Mouse (Mus musculus) ovary, postnatal 14 days (tissue): Measurements from ENCODE around the gene Rubcnl.
A peak's percentile ranks its signal among the peaks of the same experiment; 100 is the strongest.

Experiments
- DNase-seq: peaks from one replicate; pipeline ENCODE4 v3.0.0; 2022; ENCODE audit warnings: low spot score

Rubcnl gene

GRCm38 (mm10) chr14:75015856-75016714, at the start of gene Rubcnl:
Gene Rubcnl, plus strand, starts transcription at chr14:75016027.
- peak; percentile 61 for DNase-seq

DNA sequence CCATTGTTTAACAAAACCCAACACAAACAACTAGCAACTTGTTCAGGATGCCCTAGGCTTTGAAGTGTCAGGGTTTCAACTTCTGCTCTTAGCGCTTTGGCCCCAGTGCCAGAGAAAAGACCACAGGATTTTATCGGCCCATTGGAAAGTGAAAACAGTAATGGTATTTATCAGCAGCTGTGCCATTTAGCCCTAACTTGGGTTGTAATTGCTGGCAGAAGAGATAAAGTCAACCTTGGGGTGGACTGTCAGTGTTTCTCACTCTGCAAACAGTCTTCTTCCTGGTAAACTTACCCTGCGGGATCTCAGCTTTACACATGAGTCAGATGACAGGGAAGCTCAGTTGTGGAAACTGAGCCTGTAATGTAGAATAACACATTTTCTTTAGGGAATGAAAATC, 43.6 kb upstream of the Rubcnl start:
- no peak for DNase-seq

DNA sequence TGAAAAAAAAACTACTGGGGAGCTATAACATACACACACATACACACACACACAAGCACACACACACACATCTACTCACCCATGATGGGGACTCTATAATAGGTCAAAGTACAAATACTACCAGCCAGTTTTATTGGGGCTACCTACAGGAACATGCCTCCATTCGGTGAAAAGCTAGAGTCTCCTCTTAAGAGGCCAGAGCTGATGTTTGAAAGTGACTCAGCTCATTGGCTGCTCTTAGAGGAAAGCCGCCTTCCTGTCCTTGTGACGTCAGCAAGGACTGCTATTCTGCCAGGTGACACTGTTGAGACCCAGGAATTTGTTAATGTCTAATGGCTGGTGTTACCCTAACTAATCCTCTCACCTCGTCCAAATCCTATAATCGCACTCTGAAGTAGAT, 43.1 kb upstream of the Rubcnl start:
- DNase-seq: no peak

DNA sequence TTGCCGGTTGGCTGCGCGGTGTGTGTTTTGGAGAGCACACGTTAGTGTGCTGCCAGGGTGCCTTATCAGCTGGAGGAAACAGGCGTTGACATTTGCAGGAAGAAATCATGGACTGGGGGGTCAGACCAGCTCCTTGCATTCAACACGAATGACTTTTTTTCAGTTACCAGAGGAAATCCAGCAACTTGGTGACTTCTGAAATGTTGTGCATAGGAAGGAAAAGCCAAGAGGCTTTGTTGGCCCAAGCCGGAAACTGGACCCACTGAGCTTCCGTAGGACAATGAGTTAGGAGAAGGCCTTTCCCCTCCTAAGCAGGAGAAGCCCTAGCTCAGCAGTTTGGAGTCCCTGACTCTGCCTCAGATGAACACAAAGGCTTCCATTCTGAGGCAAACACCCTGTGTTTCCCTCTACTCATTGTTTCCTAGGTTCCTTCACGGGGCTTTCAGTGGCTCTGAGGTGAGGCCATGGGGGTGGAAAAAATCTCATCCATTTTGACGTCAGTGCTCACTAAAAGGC, 41.6 kb upstream of the Rubcnl start:
- no peak for DNase-seq

DNA sequence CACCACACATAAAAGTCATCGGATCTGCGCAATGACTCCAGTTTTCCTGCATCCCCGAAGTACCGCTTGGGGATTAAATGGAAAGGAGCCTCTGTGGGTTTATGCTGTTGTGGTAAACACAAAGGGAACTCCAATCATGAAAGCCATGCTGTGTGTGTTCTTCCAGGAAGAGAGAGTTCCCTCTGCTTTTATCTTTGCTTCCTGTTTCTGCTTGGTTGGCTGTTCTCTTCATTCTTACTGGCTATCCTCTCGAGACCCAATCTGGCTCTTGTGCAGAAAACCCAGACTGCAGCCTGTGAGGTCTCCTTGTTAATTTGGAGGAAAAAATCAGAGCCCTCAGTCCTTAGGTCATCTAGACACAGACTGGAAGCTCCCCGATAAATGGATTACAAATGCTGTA, 38.9 kb upstream of the Rubcnl start:
- DNase-seq: no peak

DNA sequence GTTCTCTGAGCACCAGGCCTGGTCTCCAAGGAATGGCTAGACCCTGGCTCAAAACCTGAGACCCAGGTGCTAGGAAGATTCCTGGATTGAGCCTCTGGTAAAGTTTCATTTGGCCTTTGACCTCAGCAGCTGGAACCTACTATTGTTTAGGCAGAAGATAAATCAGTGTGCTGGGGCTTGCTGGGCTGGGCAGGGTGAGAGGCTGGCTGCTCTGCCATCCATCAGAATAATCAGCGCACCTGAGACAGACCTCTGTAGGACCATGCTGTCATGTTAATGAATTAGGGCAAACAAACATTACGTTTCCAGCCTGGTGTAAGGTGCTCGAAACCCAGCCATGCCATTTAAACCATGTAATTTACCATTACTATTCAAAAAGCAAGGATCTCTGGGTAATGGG, 34.8 kb upstream of the Rubcnl start:
- no peak for DNase-seq

DNA sequence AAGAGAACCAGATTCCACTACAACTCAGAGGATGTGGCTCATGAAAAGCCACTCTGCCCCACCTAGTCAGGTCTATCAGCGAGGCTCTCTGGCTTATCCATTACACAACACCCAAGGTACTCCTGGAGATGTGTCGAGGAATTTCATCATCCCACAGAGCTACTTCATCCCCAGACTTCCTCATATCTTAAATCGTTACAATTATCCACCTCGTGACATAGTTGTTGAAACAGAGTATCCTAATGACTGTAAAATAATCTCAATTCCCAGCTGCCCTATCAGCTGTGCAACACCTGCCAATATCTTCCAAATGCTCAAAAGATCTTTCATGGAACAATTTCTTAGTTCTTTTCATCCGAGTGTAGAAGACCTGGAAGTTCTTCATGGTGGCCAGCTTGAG, 32.7 kb upstream of the Rubcnl start:
- no peak for DNase-seq

DNA sequence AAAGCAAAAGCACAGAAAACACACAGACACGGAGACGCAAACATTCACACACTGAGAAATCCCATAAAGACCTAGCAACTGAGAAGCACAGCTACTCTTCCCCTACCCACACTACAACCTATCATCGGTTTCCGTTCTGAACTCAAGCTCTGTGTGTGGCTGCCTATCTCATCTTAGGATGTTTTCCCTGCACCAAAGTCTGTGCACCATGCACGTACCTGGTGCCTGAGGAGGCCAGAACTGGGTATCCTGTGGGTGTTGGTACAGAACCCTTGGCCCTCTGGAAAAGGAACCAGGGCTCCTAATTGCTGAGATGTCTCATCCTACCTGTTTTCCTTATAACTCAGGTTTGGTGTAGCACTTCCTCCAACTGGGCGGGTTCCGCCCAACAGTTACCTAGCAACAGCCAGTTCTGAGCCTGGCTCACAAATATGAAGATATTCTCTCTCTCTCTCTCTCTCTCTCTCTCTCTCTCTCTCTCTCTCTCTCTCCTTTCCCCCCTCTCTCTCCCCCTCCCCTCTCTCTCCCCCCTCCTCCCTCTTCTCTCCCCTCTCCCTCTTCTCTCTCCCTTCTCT, 30.9 kb upstream of the Rubcnl start:
- no peak for DNase-seq

- DNase-seq: no peak
Observed at GRCm38 (mm10) chr14:74985658-74986057, 30.2 kb upstream of the Rubcnl start.

GRCm38 (mm10) chr14:74986527-74986926, 29.3 kb upstream of the Rubcnl start:
- DNase-seq: no peak

GRCm38 (mm10) chr14:74989322-74989721, 26.5 kb upstream of the Rubcnl start:
- DNase-seq: no peak

DNA sequence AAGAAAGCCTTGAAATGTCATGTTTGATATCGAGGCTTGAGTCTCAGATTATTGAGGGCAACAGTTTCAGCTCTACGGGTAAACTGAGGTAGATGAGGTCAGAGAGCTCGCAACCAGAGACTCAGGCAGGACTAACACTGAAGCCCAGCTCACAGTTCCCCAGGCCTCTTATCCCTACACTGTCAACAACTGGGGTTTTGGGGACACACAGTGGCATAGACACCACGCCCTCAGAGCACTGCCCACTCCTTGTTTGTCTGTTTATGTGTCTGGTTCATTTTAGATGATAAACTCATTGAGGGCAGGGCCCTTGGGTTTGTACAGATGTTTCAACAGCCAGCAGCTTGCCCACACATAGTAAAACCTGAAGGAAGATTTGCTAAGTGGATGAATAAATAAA, 25.9 kb upstream of the Rubcnl start:
- DNase-seq: no peak

DNA sequence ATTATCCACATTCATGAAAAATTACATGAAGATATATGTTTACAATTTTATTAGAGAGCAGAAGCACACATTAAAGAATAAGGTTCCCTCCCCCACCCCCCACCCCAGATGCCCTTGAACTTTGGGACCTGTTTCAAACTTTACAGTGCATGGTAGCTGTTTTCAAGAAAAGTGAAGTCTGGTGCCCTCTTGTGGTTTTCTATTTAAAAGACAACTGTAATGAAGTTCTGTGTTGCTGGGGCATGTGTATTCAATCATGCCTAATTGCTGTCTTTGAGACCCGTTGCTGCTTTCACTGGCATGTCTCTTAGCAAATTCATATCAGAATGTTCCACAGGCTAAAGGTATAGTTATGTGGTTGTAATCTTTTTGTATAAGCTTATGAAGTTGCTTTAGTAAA, 25.3 kb upstream of the Rubcnl start:
- peak; percentile 14 for DNase-seq

- DNase-seq: no peak
Observed at GRCm38 (mm10) chr14:74996556-74996955, 19.3 kb upstream of the Rubcnl start.

DNA sequence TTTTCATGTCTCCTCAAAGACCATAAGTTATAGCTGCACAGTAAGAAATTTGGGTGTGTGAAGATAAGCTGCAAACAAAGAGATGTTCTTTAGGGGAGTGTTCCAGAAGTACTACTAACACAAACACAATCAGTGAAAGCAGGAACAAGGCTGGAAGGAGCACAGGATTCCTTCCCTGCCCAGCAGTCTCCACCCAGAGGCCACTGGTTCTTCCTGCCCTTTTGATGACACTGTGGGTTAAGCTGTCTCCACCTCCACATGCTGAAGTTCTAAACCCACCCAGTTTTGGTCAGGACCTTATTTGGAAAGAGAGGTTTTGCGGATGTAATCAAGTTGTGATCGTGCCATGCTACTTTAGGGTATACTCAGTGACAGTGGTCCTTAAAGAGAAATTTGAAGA, 18.8 kb upstream of the Rubcnl start:
- DNase-seq: no peak

GRCm38 (mm10) chr14:75001364-75001763, 14.5 kb upstream of the Rubcnl start:
- no peak for DNase-seq

GRCm38 (mm10) chr14:75003356-75003755, 12.5 kb upstream of the Rubcnl start:
- no peak for DNase-seq

GRCm38 (mm10) chr14:75005478-75006199, 10.2 kb upstream of the Rubcnl start:
- DNase-seq: no peak

DNA sequence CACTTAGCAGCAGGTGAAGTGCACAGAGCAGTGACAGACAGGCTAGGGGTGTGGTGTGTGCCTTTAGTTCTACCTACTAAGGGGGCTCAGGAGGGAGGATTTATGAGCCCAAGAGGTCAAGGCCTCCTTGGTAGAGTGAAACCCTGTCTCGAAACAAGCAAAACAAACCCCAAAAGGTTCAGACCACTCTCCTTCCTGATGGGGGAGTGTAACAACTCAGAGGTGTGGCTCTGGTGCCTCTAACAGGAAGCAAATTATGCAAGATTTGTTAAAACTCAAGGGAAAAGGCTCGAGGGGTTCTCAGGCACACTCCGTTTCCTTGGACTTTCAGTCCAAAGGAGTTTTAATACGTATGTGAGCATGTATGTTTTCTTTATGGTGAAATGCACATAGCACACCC, 5.5 kb upstream of the Rubcnl start:
- no peak for DNase-seq

GRCm38 (mm10) chr14:75010986-75011655, 4.7 kb upstream of the Rubcnl start:
- DNase-seq: no peak

DNA sequence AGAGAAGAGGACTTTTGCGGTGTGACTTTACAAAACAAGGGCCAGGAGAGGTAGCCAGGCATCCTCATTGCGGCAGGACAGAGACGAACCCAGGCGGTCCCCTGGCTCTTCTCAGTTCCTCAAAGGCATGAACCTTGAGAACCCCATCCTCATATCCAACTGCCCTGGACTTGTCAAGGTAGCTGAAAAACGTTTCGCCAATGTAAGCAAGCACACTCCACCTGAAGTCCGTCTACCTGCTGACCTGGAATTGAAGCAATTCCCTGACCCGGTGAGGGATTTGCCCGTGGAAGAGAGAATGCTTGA, 841 bp downstream of the Rubcnl start:
- no peak for DNase-seq

DNA sequence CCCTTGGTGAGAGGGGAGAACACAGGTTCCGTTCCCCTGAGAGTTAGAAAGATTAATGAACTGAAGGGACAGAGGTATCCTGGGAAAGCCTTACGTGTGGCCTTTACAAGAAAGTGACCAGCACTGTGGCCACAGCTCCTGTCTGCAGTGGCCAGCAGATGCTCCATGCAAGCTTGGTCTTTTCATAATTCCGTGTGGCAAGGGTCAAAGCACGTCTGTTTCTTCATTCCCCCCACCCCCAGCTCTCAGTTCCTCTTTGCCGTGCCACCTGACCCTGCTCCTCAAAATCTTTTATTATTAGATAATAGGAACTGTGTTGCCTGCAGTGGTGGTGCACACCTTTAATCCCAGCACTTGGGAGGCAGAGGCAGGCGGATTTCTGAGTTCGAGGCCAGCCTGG, 1.4 kb downstream of the Rubcnl start:
- no peak for DNase-seq
